Mouse (Mus musculus) brain, adult 2 months (tissue): ENCODE measurements around the gene Olfr1263.
A peak's percentile ranks its signal among the peaks of the same experiment; 100 is the strongest.

Experiments used
- DNase-seq: peaks from one replicate; pipeline ENCODE4 v3.0.0; 2011; ENCODE audit warnings: low read depth, low spot score

Gene Olfr1263

DNA sequence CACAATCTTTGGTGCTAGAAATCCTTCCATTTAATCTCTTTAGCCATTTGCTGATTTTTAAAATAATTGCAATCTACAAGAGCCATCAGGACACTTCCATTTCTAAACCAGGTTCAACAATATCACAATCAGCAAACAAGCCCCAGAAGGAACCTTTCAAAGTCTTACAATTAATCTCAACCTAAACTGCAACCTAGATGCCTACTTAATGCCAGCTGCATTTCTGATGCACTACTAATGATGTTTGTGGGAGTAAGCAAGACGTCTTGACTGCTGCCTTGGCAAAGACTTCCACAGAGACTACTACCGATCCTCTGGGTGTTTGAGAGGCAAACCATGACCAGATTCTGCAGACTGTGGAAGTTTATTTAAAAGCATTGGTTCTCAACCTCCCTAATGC lies at the start of gene Olfr1263:
Gene Olfr1263, plus strand, starts transcription at position 301 of the 400 bp plus-strand sequence.
- DNase-seq = no peak

DNA sequence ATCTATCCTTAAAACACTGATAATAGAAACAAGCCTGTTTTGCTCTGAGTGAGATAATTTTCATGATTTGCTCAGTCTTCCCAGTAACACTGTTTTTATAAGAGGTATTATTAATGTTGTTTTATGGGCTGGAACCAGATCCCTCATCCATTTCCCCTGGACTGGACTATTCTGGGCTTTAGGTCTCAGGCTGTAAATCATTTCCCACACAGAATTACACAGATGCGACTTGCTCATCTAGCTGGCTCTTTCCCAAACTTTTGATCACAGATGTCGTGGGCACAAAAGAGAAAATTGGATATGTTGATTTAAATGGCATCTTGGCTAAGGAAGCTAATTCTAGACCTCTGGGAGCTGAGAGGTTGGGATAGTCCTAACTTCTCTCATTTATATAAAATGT lies 37.7 kb upstream of the Olfr1263 start, which contains the start of gene Olfr1260:
Gene Olfr1260, plus strand, starts transcription at position 157 of the 400 bp plus-strand sequence.
- peak; percentile 63 for DNase-seq

DNA sequence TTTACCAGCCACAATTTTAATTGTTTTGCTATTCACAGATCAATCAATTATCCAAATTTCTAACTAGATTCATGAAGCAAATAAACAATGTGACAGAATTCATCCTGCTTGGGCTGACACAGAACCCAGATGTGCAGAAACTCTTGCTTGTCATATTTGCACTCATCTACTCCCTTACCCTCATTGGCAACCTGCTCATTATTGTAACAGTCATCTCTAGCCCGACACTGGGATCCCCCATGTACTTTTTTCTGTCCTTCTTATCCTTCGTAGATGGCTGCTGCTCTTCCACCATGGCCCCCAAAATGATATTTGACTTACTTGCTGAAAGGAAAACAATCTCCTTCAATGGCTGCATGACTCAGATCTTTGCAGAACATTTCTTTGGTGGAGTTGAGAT lies 34.2 kb upstream of the Olfr1263 start:
- DNase-seq = no peak

DNA sequence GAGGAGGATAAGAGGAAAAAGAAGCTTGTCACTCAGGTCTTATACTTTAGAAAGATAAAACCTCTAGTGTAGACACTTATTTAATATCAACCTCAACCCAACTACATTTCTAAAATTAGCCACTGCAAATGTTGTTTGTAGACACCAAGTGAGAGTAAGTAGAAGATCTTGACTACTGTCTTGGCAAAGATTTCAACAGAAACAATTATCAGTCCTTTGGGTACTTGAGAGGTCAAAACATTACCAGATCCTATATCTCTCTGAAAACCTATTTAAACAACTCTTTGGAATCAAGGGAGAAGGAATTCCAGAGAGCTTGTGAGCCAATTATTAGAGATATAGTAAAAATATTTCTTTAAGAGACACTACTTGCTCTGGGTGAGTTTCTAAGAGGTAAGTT lies 21.0 kb upstream of the Olfr1263 start, which contains the start of gene Olfr1261:
Gene Olfr1261, plus strand, starts transcription at position 301 of the 400 bp plus-strand sequence.
- no peak for DNase-seq

DNA sequence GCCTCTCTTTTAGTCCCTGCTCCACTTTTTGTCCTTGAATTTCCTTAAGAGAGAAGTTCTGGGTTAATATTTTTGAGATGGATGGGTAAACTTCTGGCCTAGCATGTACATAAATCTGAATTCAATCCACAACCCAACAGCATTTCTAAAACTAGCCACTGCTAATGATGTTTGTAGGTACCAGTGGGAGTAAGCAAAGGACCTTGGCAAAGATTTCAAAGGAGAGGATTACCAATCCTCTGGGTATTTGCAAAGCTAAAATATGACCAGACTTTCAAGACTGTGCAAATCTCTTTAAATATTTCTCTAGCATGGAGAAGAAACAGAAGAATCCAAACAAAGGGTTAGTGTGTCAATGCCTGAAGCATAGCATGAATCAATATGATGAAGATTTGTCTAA lies 12.1 kb upstream of the Olfr1263 start, which contains the start of gene Olfr1262:
Gene Olfr1262, plus strand, starts transcription at position 301 of the 400 bp plus-strand sequence.
- no peak for DNase-seq

DNA sequence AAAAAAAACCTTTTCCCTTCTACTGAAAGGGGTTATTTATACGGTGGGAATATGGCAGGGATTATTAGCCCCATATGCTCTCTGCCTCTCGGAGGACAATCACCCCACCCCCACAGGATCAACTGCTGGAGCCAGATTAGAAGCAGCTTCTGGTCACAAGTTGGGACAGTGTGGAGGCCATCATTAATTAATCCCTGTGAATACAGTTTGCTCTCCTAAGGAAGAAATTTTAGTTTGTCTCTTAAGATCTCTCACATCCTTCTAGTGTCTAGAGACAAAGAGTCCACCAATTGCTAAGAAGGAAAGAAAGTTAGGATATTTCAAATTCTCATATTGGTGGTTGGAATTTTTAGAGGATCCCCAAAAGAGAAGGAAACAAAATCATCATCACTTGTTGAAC lies 13.5 kb downstream of the Olfr1263 start, which contains the start of gene Olfr1264:
Gene Olfr1264, minus strand, starts transcription at position 101 of the 400 bp plus-strand sequence.
- no peak for DNase-seq

DNA sequence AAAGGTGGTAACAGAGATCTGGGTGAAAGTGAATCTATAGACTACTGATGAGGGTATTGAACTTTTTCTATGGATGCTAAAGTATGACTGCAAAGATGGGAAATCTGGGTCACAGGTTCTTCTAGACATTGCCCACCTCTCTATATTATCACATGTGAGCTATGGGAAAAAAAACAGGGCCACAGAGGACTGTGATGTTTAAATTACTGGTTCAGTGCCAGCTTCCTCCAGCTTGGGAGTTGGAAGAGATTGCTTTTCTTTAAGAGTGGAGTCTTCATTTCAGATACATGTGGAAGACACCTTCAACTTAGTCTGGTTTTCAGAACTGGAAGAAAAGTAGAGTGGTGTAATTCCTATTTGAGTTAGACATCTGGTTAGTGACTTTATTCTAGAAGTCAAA lies 23.1 kb downstream of the Olfr1263 start, which contains the start of gene Olfr1265:
Gene Olfr1265, plus strand, starts transcription at position 301 of the 400 bp plus-strand sequence.
- no peak for DNase-seq

DNA sequence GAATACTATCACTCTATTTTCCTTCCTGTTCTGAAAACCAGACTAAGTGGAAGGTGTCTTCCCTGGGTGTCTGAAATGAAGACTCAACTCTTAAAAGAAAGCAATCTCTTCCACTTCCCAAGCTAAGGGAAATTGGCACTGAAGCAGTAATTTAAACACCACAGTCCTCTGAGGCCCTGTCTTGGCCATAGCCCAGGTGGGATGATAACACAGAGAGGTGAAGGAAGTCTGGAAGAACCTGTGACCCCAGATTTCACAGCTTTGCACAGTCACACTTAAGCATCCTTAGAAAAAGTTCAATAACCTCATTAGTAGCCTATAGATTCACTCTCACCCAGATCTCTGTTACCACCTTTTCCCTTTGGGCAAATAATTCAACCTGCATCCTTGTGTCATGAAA lies 51.6 kb downstream of the Olfr1263 start, which contains the start of gene Olfr140:
Gene Olfr140, minus strand, starts transcription at position 101 of the 400 bp plus-strand sequence.
- DNase-seq = no peak
